Mouse (Mus musculus): ENCODE data around the gene Flrt1.

GRCm38 (mm10) chr19:7128551-7129475 is 23.3 kb upstream of the Flrt1 start:
- TF ChIP-seq POLR2A (IDR thresholded peaks at IDR 0.05; ENCODE audit: borderline replicate concordance, insufficient read depth, low read length) (no peak), CTCF (IDR thresholded peaks at IDR 0.05; ENCODE audit: borderline replicate concordance, insufficient read depth, low read depth, low read length) (no peak)

Measured in cerebellum, adult 2 months (tissue).